Mouse (Mus musculus) lung, embryonic 14.5 days (tissue): ENCODE data around the gene Taar7f. TPM values are rescaled to one million over a fixed set of nuclear protein-coding genes. Genes with fewer than 3 reads are reported as not detected.
A peak's percentile ranks its signal among the peaks of the same experiment; 100 is the strongest.
"Not testable (repeated sequence)": the region's sequence is repeated elsewhere in the genome, so short reads cannot be mapped to it uniquely, and the experiment has no call there.

Experiments used
- ATAC-seq: fragments of 200-750 bp; cut with Nextera tagmentation; 2 replicates; pipeline ENCODE4 v1.8.0; 2017; ENCODE audit warnings: mild to moderate bottlenecking, moderate TSS enrichment, moderate library complexity; ENCODE audit not compliant: insufficient read depth
- DNase-seq: peaks from one replicate; pipeline ENCODE4 v3.0.0-alpha.2; 2015
- H3K27ac ChIP-seq: fragments of 300-500 bp; sonication (generic); 2 replicates; pipeline ENCODE4 v1.5.1; 2014; ENCODE audit warnings: low read depth, mild to moderate bottlenecking, moderate library complexity
- H3K27me3 ChIP-seq: fragments of 300-500 bp; sonication (generic); 2 replicates; pipeline ENCODE4 v1.6.1; 2014; ENCODE audit warnings: low read length, control low read depth; ENCODE audit not compliant: insufficient read depth
- H3K36me3 ChIP-seq: fragments of 300-500 bp; sonication (generic); 2 replicates; pipeline ENCODE4 v1.6.1; 2014; ENCODE audit warnings: control low read depth; ENCODE audit not compliant: insufficient read depth
- H3K4me1 ChIP-seq: fragments of 300-500 bp; sonication (generic); 2 replicates; pipeline ENCODE4 v1.6.1; 2014; ENCODE audit warnings: antibody characterized with exemption, control low read depth; ENCODE audit not compliant: insufficient read depth
- H3K4me2 ChIP-seq: fragments of 300-500 bp; sonication (generic); 2 replicates; pipeline ENCODE4 v1.6.1; 2014; ENCODE audit warnings: mild to moderate bottlenecking
- H3K4me3 ChIP-seq: fragments of 300-500 bp; sonication (generic); 2 replicates; pipeline ENCODE4 v1.5.1; 2014; ENCODE audit warnings: low read depth, low read length
- H3K9ac ChIP-seq: fragments of 300-500 bp; sonication (generic); 2 replicates; pipeline ENCODE4 v1.6.1; 2014
- H3K9me3 ChIP-seq: fragments of 300-500 bp; sonication (generic); 2 replicates; pipeline ENCODE4 v1.6.1; 2016; ENCODE audit warnings: low read depth, low read length, control low read depth
- CTCF ChIP-seq: IDR thresholded peaks from 2 replicates; pipeline ENCODE4 v1.5.1; 2016; ENCODE audit warnings: antibody characterized with exemption, low read depth
- WGBS: fragments of 180-500 bp; shearing (Covaris S2); extraction: QIAGEN DNeasy Blood & Tissue Kit; methylation state at CpG from one replicate; pipeline ENCODE4 v1.1.7; 2014; 5-methylcytosine and 5-hydroxymethylcytosine counted together
- polyA plus RNA-seq: library from polyadenylated mRNA; unstranded; fragments of >200 nt; fragmentation: Nextera tagmentation; extraction: Ambion mirVana; gene quantifications from 2 replicates; pipeline ENCODE4 v1.2.1, GENCODE M21; 2014

Gene Taar7f
- polyA plus RNA-seq, 1 experiment from 2014 or later: not detected

DNA sequence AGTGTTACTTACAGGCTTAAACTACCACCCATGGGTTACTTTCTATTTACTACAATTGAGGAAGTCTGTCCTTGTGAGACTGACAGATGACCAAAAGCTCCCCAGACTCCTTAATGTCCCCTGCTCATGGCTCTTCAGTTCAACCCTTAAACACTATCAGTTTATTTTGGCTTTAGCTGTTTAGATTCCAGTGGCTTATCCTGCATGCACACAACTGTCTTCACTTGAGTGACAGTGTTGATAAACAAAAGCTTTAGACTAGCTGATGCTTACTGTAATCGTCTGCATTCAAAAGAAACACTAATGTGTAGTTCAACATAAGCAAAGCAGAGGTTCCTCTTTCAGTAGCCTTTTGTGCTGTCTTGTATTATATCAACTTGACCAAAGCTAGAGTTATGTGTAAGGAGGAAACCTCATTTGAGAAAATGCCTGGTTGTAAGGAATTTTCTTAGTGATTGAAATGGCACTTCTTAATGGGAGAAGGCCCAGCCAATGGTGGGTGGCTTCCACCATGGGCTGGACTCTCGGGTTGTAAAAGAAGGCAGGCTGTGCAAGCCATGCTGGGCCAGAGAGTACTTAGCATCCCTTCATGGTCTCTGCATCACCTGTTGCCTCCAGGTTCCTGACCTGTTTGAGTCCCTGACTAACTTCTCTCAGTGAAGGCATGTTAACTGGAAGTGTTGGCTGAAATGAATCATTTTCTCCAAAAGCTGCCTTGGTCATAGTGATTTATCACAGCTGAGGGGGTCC is 9.0 kb upstream of the Taar7f start:
- H3K9ac ChIP-seq: no peak overlapping the region
- WGBS: 28% methylated on average over 2 of the region's 2 CpGs
- peak; percentile 15 for DNase-seq
- no peak overlapping the region for H3K27ac ChIP-seq
- ATAC-seq: no peak
- H3K27me3 ChIP-seq: no peaks in the 10 kb centered on the region
- no peaks in the 10 kb centered on the region for H3K4me1 ChIP-seq
- no peak overlapping the region for H3K4me2 ChIP-seq
- no peaks in the 10 kb centered on the region for H3K36me3 ChIP-seq
- H3K9me3 ChIP-seq: no peaks in the 10 kb centered on the region
- no peak overlapping the region for H3K4me3 ChIP-seq
- no peak for TF ChIP-seq CTCF

DNA sequence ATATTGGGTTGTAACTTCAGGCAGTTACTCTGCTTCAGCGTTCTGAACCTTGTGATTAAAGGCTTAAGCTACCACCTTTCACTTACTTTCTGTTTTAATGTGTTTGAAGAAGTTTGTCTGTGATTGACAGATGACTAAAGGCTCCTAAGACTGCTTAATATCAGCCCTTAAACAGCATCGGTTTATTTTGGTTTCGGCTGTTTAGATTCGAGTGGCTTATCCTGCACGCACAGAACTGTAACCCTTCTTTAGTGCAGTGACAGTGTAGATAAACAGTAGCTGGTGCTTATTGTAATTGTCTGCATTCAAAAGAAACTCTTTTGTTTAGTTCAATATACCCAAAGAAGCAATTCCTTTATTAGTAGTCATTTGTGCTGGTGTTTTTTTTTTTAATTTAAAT is 2.7 kb downstream of the Taar7f start:
- Histone ChIP-seq H3K4me1 (no peaks in the 10 kb centered on the region), H3K36me3 (no peaks in the 10 kb centered on the region), H3K9me3 (no peaks in the 10 kb centered on the region), H3K4me3 (no peak overlapping the region), H3K4me2 (no peak overlapping the region), H3K27ac (no peak overlapping the region), H3K27me3 (no peaks in the 10 kb centered on the region), H3K9ac (no peak overlapping the region)
- no peak for DNase-seq
- TF ChIP-seq CTCF: no peak
- 35% methylated on average over 5 of the region's 5 CpGs for WGBS
- no peak for ATAC-seq

DNA sequence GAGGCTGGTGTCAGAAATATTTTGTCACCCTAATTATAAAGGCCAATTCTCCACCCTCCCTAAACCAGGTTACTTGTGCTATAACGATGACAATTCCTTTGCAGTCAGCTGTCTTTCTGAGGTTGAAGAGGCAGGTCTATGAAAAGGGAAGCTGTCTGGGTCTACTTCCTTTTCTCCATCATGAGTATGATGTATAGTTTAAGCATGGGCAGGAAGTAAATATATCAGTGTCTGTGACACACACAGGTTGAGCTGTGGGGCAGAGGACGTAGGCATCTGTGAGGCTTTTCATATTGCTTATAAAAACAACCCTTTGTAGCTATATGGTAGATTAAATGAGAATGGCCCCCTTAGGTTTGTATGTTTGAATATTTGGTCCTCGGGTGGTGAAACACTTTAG is 9.7 kb downstream of the Taar7f start:
- no peak for TF ChIP-seq CTCF
- no peak overlapping the region for H3K4me3 ChIP-seq
- H3K4me2 ChIP-seq: no peak overlapping the region
- 79% methylated on average over 3 of the region's 3 CpGs for WGBS
- H3K9me3 ChIP-seq: no peaks in the 10 kb centered on the region
- H3K9ac ChIP-seq: no peak overlapping the region
- no peaks in the 10 kb centered on the region for H3K4me1 ChIP-seq
- H3K27me3 ChIP-seq: no peaks in the 10 kb centered on the region
- H3K36me3 ChIP-seq: no peaks in the 10 kb centered on the region
- DNase-seq (no peak), ATAC-seq (no peak)
- no peak overlapping the region for H3K27ac ChIP-seq

DNA sequence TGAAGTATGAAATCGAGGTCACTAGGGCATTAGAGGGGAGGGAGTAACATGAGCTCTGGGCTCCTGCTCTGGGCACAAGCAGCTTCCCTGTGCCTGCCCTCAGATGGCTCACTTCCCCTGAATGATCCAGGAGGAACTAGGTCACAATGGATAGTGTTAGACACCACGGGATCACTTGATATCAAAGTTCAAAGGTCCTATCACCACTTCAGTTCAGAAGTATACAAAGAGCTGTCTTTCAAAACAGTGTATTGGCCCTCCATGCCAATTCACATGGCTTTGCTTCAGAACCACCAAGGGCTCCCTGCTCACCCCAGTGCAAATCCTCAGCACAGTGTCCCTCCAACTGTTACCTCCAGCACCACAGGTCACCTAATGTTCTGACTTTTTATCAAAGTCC is 25.4 kb downstream of the Taar7f start:
- not testable (repeated sequence) for H3K27ac ChIP-seq, ATAC-seq, H3K9me3 ChIP-seq, H3K4me3 ChIP-seq, H3K4me1 ChIP-seq, H3K4me2 ChIP-seq, DNase-seq, H3K9ac ChIP-seq, H3K27me3 ChIP-seq, H3K36me3 ChIP-seq
- WGBS: 22% methylated on average over 2 of the region's 2 CpGs

DNA sequence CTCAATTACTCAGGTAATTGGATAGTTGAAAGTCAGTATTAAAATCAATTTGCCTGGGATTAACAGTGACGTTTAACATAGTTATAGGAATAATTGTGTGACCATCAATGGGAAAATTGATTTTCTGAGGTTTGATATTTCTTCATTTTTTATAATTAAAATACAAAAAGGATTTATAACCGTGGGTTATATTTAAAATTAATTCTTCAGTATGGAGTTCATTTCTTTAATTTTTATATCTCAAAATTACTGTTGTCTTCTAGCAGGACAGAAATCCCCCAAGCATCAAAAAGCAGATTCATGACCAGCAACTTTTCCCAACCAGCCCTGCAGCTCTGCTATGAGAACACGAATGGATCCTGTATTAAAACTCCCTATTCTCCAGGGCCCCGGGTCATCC is 26.9 kb downstream of the Taar7f start, which contains the start of gene Taar8a:
Gene Taar8a (plus strand): TSS at position 301 of the 400 bp plus-strand sequence.
- H3K9me3 ChIP-seq, H3K4me1 ChIP-seq, H3K9ac ChIP-seq, H3K36me3 ChIP-seq, H3K27ac ChIP-seq, DNase-seq, H3K4me2 ChIP-seq, ATAC-seq, H3K4me3 ChIP-seq, H3K27me3 ChIP-seq: not testable (repeated sequence)
- WGBS: 84% methylated on average over 2 of the region's 4 CpGs

DNA sequence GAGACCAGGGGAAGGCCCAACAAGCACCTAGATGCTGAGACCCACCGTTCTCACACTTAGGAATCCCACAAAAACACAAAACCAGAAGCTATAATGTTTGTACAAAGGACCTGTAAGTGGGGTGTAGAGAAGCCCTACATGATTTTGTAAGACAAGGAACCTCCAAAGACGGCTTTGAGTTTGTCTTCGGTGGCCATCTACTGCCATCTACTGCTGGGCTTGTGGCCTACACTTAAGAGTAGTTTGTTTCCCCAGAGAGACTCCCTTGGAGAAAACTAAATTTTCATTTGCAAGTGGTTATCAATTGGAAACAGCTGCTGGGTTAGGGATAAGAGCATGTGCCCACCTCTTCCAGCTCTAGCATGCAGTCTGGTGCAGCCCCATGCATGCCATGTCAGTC is 30.9 kb downstream of the Taar7f start:
- Histone ChIP-seq H3K27ac (no peak overlapping the region), H3K27me3 (no peaks in the 10 kb centered on the region), H3K4me2 (no peak overlapping the region), H3K4me1 (no peaks in the 10 kb centered on the region), H3K9me3 (no peaks in the 10 kb centered on the region), H3K9ac (no peak overlapping the region), H3K36me3 (no peaks in the 10 kb centered on the region), H3K4me3 (no peak overlapping the region)
- peak; percentile 83 for DNase-seq
- ATAC-seq: no peak
- WGBS: 33% methylated on average over 3 of the region's 3 CpGs
- peak; percentile 63 for TF ChIP-seq CTCF

DNA sequence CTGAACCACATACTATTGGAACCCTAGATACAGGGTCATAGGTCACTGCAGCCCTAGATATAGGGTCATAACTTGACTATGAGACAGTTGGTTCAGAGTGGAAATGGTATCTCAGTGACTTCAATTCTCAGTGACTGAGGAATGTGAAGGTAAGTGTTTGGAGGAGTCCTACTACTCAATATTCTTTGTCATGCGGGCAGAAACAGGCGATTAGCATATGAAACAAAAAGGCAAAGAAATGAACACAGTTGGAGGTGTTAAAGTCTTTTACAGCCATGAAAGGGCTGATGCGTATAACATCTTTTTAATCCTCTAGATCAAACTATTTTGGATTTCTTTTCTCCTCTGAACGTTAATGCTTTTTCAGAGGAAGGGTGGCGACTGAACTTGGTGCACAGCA is 36.6 kb downstream of the Taar7f start:
- WGBS: 59% methylated on average over 5 of the region's 5 CpGs
- no peaks in the 10 kb centered on the region for H3K27me3 ChIP-seq
- H3K4me1 ChIP-seq: no peaks in the 10 kb centered on the region
- H3K4me3 ChIP-seq: no peak overlapping the region
- no peak for ATAC-seq
- no peak overlapping the region for H3K4me2 ChIP-seq
- DNase-seq: no peak
- no peak overlapping the region for H3K27ac ChIP-seq
- no peaks in the 10 kb centered on the region for H3K9me3 ChIP-seq
- H3K9ac ChIP-seq: no peak overlapping the region
- no peaks in the 10 kb centered on the region for H3K36me3 ChIP-seq
- no peak for TF ChIP-seq CTCF
